Mouse (Mus musculus) embryo, embryonic 10.5 days (tissue): ENCODE results near the gene Ihh.
A peak's percentile ranks its signal among the peaks of the same experiment; 100 is the strongest.

Experiments used
- DNase-seq: peaks from one replicate; pipeline ENCODE4 v3.0.0-alpha.2; 2015; ENCODE audit warnings: low spot score

Ihh gene

GRCm38 (mm10) chr1:74951556-74952210 lies at the start of gene Ihh:
TSS of gene Ihh (minus strand) at chr1:74951672.
- DNase-seq = peak; percentile 17

GRCm38 (mm10) chr1:75001183-75001582 lies 49.7 kb upstream of the Ihh start:
- no peak for DNase-seq

- peak; percentile 78 for DNase-seq
Observed at GRCm38 (mm10) chr1:75000496-75000895, 49.0 kb upstream of the Ihh start.

GRCm38 (mm10) chr1:74999173-74999572 lies 47.7 kb upstream of the Ihh start:
- DNase-seq = no peak

- DNase-seq = no peak
Observed at GRCm38 (mm10) chr1:74997231-74997630, 45.8 kb upstream of the Ihh start.

- peak; percentile 12 for DNase-seq
Observed at GRCm38 (mm10) chr1:74977001-74977400, 25.5 kb upstream of the Ihh start.

- no peak for DNase-seq
Observed at GRCm38 (mm10) chr1:74975936-74976335, 24.5 kb upstream of the Ihh start.

GRCm38 (mm10) chr1:74973590-74973989 lies 22.1 kb upstream of the Ihh start:
- no peak for DNase-seq

- DNase-seq = no peak
Observed at GRCm38 (mm10) chr1:74971353-74972050, 20.0 kb upstream of the Ihh start.

GRCm38 (mm10) chr1:74967962-74968580 lies 16.6 kb upstream of the Ihh start:
- no peak for DNase-seq

- DNase-seq = peak; percentile 94
Observed at GRCm38 (mm10) chr1:74964494-74965215, 13.2 kb upstream of the Ihh start.

GRCm38 (mm10) chr1:74962853-74963227 lies 11.4 kb upstream of the Ihh start:
- no peak for DNase-seq

GRCm38 (mm10) chr1:74962126-74962852 lies 10.8 kb upstream of the Ihh start:
- DNase-seq = no peak

- no peak for DNase-seq
Observed at GRCm38 (mm10) chr1:74961722-74962121, 10.2 kb upstream of the Ihh start.

GRCm38 (mm10) chr1:74960059-74960458 lies 8.6 kb upstream of the Ihh start:
- no peak for DNase-seq

- DNase-seq = peak; percentile 26
Observed at GRCm38 (mm10) chr1:74950576-74951490, 639 bp downstream of the Ihh start.

- peak; percentile 14 for DNase-seq
Observed at GRCm38 (mm10) chr1:74950066-74950465, 1.4 kb downstream of the Ihh start.

- DNase-seq = no peak
Observed at GRCm38 (mm10) chr1:74949666-74950050, 1.8 kb downstream of the Ihh start.

GRCm38 (mm10) chr1:74948784-74949665 lies 2.4 kb downstream of the Ihh start:
- peak; percentile 71 for DNase-seq
